Mouse (Mus musculus): ENCODE results near the gene Lrrc34. TPM values are rescaled to one million over a fixed set of nuclear protein-coding genes. Genes with fewer than 3 reads are reported as not detected.

Lrrc34 gene
- total RNA-seq (2023), result not detected

DNA sequence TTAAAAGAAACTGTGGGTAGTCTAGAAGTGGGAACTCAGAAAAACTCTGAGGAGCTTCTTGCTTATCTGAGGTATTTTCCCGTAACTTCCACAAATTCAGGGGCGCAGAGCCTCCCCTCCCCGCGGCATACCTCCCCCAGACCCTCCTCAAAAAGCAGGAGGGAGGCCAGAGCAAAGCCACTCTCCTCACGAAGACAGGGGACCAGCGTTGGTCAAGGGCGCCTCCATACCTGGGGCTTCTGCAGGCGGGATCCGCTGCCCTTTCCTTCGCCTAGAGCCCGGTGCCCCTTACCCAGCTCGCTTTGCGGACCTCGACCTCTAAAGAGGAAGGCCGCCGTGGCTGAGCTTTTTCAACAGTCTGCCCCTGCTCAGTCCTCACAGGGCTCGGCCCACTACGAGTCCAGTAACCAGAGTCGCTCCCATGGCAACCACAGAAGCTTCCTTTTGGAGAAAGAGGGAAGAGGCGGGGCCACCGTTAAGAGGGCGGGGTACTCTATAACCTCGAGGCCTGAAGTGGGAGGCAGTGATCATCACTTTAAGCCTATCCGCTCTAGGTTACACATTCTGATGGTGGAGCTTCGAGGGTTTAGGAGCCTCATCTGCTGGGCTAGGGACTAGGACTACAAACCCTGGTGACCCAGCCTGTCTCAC, at the start of gene Lrrc34:
Lrrc34 (minus strand) TSS at position 430 of the 651 bp plus-strand sequence.

DNA sequence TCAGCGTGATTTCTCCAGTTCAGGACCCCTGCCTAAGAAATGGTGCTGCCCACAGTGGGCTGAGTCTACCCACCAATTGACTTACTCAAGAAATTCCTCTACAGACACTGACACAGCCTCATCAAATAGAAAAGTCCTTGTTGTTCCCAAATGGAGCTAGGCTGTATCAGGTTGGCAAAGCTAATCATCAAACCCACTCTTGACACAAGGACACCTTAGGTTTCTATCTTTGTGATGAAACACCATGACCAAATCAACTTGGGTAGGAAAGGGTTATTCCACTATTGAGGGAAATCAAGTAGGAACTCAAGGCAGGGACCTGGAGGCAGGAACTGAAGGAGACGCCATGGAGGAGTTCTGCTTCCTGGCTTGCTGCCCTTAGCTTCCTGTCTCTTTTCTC, 3.5 kb downstream of the Lrrc34 start, which contains the start of gene Lrriq4:
Lrriq4 (plus strand) TSS at position 301 of the 400 bp plus-strand sequence.

DNA sequence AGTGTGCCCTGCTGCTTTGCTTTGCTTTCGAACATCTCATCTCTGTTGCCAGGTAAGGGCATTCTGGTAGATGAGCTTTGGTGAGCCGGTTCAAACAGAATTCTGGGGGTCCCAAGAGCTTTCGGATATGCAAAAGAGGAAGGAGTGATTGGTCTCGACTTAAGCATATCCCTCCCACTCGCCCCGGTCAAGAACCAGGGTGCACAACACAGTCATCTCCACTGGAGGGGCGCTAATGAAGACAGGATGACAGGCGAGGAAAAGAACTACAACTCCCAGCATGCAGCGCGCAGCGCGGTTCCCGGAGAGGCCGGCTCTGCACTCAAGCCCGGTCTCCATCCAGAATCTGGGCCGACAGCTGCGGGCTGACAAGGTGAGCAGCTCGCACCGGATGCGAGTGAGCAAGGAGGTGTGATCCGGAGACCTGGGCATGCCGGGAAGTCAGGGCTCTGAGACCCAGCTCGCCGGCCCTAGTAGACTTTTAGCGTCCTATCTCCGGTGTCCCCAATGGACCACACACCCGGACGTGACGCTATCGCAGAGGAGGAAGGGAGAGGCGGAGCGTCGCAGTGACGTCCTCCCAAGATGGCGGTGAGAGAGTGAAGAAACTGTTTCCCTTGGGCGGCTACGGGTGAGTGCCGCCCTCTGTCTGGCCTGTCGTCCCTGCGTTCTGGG, 45.5 kb downstream of the Lrrc34 start, which contains the start of gene Mynn:
Mynn (plus strand) TSS at position 1 of the 675 bp plus-strand sequence.

DNA sequence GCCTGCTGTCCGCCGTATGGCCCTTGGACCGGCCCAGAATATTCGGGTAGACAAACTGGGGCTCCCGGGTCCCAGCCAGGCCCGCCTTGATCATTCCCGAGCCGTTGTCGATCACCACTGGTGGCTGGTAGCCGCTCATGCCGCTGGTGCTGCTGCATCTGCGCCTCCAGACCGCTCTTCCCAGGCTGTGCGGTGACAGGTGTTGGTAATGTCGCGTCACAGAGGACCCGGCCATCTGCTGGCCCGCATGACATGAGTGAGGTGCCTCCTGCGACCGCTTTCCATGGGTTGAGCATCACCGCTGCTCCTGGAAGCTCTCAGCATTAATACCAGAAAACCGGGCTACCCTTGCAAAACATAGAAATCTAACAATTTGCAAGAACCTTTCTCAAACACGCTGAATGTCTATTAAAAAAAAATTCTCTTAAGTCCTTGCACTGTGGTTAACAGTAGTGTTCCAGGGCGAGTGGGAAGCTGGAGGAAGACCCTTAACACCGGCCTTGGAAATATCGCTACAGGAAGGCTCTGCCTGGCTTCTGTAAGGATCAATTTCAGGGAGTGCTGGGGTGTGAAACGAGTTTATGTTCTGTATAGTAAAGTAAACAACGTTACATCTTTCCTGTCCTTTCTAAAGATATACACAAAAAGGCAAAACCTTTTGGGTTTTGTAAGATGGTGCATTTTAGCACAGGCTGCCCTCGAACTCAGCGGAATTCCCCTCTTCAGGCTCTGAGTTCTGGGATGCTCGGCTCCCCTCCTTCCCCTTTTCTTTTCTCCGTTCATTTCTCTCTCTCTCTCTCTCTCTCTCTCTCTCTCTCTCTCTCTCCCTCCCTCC, 47.7 kb downstream of the Lrrc34 start, which contains the start of gene Actrt3:
Actrt3 (minus strand) TSS at position 229 of the 835 bp plus-strand sequence.

Other genes starting within 250 kb of the Lrrc34 start
- gene Mecom, start 99.9 kb downstream of the Lrrc34 start, total RNA-seq (2023), result not detected
- 1 to 10 TPM in 1 of 2 experiments, under 1 TPM in 1; 0.35 to 1.1 TPM for gene Actrt3, start 47.9 kb downstream of the Lrrc34 start, total RNA-seq (2023)
- gene Mynn, start 45.8 kb downstream of the Lrrc34 start, total RNA-seq (2023), result 10 to 100 TPM; 65.8 to 79.6 TPM
- gene Lrriq4, start 3.4 kb downstream of the Lrrc34 start, total RNA-seq (2023), result not detected
- not detected for gene Lrrc31, start 52.0 kb upstream of the Lrrc34 start, total RNA-seq (2023)
- gene Samd7, start 98.4 kb upstream of the Lrrc34 start, total RNA-seq (2023), result not detected
- 10 to 100 TPM; 67.7 to 74.0 TPM for gene Sec62, start 145.0 kb upstream of the Lrrc34 start, total RNA-seq (2023)
- under 1 TPM in 1 of 2 experiments, not detected in 1; 0.70 TPM for gene Gpr160, start 208.1 kb upstream of the Lrrc34 start, total RNA-seq (2023)